Mouse (Mus musculus) C2C12 (cell line): ENCODE measurements around the gene Nupr1l. TPM values are rescaled to one million over a fixed set of nuclear protein-coding genes. Genes with fewer than 3 reads are reported as not detected.
"Not testable (repeated sequence)": the region's sequence is repeated elsewhere in the genome, so short reads cannot be mapped to it uniquely, and the experiment has no call there.

Source experiments
- H3K27me3 ChIP-seq: one replicate; pipeline ENCODE4 v1.6.1; 2011; ENCODE audit not compliant: control insufficient read depth, insufficient read depth, insufficient read length
- H3K36me3 ChIP-seq: one replicate; pipeline ENCODE4 v1.6.1; 2011; ENCODE audit not compliant: control insufficient read depth, insufficient read depth
- H3K4me3 ChIP-seq: one replicate; pipeline ENCODE4 v1.5.1; 2011; ENCODE audit warnings: mild to moderate bottlenecking, control low read depth; ENCODE audit not compliant: poor library complexity, insufficient read depth, severe bottlenecking
- H3K79me2 ChIP-seq: one replicate; pipeline ENCODE4 v1.6.1; 2011; ENCODE audit not compliant: control insufficient read depth, insufficient read depth
- H3K79me3 ChIP-seq: one replicate; pipeline ENCODE4 v1.6.1; 2011; ENCODE audit warnings: low read depth, control low read depth
- H3ac ChIP-seq: one replicate; pipeline ENCODE3; 2011; ENCODE audit warnings: low read depth; ENCODE audit not compliant: control insufficient read depth, insufficient read length
- CEBPB ChIP-seq: IDR thresholded peaks from one replicate; pipeline ENCODE4 v1.6.1; 2011; ENCODE audit warnings: low read depth, mild to moderate bottlenecking, control low read depth, moderate library complexity
- CTCF ChIP-seq: IDR thresholded peaks from one replicate; pipeline ENCODE4 v1.5.1; 2011; ENCODE audit not compliant: control insufficient read depth, insufficient read depth, insufficient read length
- FOSL1 ChIP-seq: IDR thresholded peaks from one replicate; pipeline ENCODE4 v1.8.0; 2011; ENCODE audit warnings: mild to moderate bottlenecking, low read length; ENCODE audit not compliant: poor library complexity, insufficient read depth, severe bottlenecking
- MAX ChIP-seq: IDR thresholded peaks from one replicate; pipeline ENCODE4 v1.6.1; 2011; ENCODE audit warnings: mild to moderate bottlenecking, control low read depth
- MYOD1 ChIP-seq: IDR thresholded peaks from one replicate; pipeline ENCODE4 v1.6.1; 2011; ENCODE audit warnings: low read depth; ENCODE audit not compliant: control insufficient read depth, insufficient read length
- MYOG ChIP-seq: IDR thresholded peaks from one replicate; pipeline ENCODE4 v1.6.1; 2011; ENCODE audit not compliant: control insufficient read depth, insufficient read length; ENCODE audit errors: extremely low read depth
- USF1 ChIP-seq: IDR thresholded peaks from one replicate; pipeline ENCODE4 v1.6.1; 2011; ENCODE audit warnings: low read depth, mild to moderate bottlenecking, control low read depth, moderate library complexity
- polyA plus RNA-seq: library from polyadenylated mRNA; unstranded; fragments of >200 nt; fragmentation: generic; extraction: Trizol; gene quantifications from one replicate; pipeline ENCODE4 v1.2.1, GENCODE M21; 2012; ENCODE audit warnings: missing spikeins

Nupr1l gene
- polyA plus RNA-seq, 1 experiment = 0.28 TPM

GRCm38 (mm10) chr5:129886911-129887636 is 21.3 kb upstream of the Nupr1l start, which contains the start of gene Chchd2:
Chchd2 (minus strand) TSS chr5:129887470.
- TF ChIP-seq MAX = peak; percentile 62
- no peak for TF ChIP-seq CEBPB
- TF ChIP-seq CTCF = no peak
- peaks cover 28% of the 10 kb centered on the region for H3K79me3 ChIP-seq
- peak within 1 kb of the TSS; percentile 88 for H3ac ChIP-seq
- H3K27me3 ChIP-seq = no peaks in the 10 kb centered on the region
- H3K4me3 ChIP-seq = peak within 1 kb of the TSS; percentile 95
- peaks cover 25% of the 10 kb centered on the region for H3K36me3 ChIP-seq
- H3K79me2 ChIP-seq = peaks cover 42% of the 10 kb centered on the region

- Histone ChIP-seq H3K79me3 (peaks cover 15% of the 10 kb centered on the region), H3K79me2 (peaks cover 17% of the 10 kb centered on the region)
- not testable (repeated sequence) for H3ac ChIP-seq, H3K4me3 ChIP-seq, H3K36me3 ChIP-seq, H3K27me3 ChIP-seq
Measured at GRCm38 (mm10) chr5:129890390-129890789, 17.9 kb upstream of the Nupr1l start.

GRCm38 (mm10) chr5:129895198-129896088 is 12.9 kb upstream of the Nupr1l start, which contains the start of gene Zbed5:
Zbed5 (plus strand) TSS chr5:129895723.
- H3K79me3 ChIP-seq = no peaks in the 10 kb centered on the region
- H3K36me3 ChIP-seq = no peaks in the 10 kb centered on the region
- peak within 1 kb of the TSS; percentile 49 for H3K4me3 ChIP-seq
- no peaks in the 10 kb centered on the region for H3K79me2 ChIP-seq
- peak within 1 kb of the TSS; percentile 34 for H3ac ChIP-seq
- TF ChIP-seq CTCF (no peak), USF1 (no peak), MYOG (no peak), MAX (peak; percentile 84), FOSL1 (no peak), CEBPB (no peak), MYOD1 (no peak)
- no peaks in the 10 kb centered on the region for H3K27me3 ChIP-seq

GRCm38 (mm10) chr5:129898449-129898848 is 9.9 kb upstream of the Nupr1l start, which contains the start of gene Phkg1:
Phkg1 (minus strand) TSS chr5:129898549.
- H3K4me3 ChIP-seq = no peak within 1 kb of the TSS
- TF ChIP-seq CTCF (no peak), CEBPB (no peak), MAX (no peak), FOSL1 (no peak), USF1 (no peak)

GRCm38 (mm10) chr5:129907775-129908174 is 565 bp upstream of the Nupr1l start:
- Histone ChIP-seq H3K36me3 (no peaks in the 10 kb centered on the region), H3K4me3 (peak overlapping the region; percentile 37), H3K27me3 (no peaks in the 10 kb centered on the region), H3K79me3 (no peaks in the 10 kb centered on the region), H3ac (no peak overlapping the region), H3K79me2 (no peaks in the 10 kb centered on the region)
- TF ChIP-seq MYOG (no peak), MAX (no peak), USF1 (no peak), MYOD1 (no peak), CTCF (no peak), FOSL1 (no peak), CEBPB (no peak)

More at GRCm38 (mm10) chr5:129898449-129898848, 9.9 kb upstream of the Nupr1l start, which contains the start of gene Phkg1:
- H3K36me3 ChIP-seq = no peaks in the 10 kb centered on the region
- no peaks in the 10 kb centered on the region for H3K27me3 ChIP-seq
- no peaks in the 10 kb centered on the region for H3K79me2 ChIP-seq
- no peak within 1 kb of the TSS for H3ac ChIP-seq
- no peaks in the 10 kb centered on the region for H3K79me3 ChIP-seq

GRCm38 (mm10) chr5:129909147-129909546 is 807 bp downstream of the Nupr1l start:
- no peaks in the 10 kb centered on the region for H3K36me3 ChIP-seq
- no peak overlapping the region for H3ac ChIP-seq
- H3K79me3 ChIP-seq = no peaks in the 10 kb centered on the region
- TF ChIP-seq FOSL1 = no peak
- no peak for TF ChIP-seq MAX
- no peak for TF ChIP-seq MYOD1
- no peak for TF ChIP-seq MYOG
- no peak for TF ChIP-seq USF1
- no peak for TF ChIP-seq CTCF
- no peaks in the 10 kb centered on the region for H3K79me2 ChIP-seq
- peak overlapping the region; percentile 37 for H3K4me3 ChIP-seq
- no peaks in the 10 kb centered on the region for H3K27me3 ChIP-seq
